ENCODE assay signal across 27 mouse cellular contexts in the genomic region with DNA sequence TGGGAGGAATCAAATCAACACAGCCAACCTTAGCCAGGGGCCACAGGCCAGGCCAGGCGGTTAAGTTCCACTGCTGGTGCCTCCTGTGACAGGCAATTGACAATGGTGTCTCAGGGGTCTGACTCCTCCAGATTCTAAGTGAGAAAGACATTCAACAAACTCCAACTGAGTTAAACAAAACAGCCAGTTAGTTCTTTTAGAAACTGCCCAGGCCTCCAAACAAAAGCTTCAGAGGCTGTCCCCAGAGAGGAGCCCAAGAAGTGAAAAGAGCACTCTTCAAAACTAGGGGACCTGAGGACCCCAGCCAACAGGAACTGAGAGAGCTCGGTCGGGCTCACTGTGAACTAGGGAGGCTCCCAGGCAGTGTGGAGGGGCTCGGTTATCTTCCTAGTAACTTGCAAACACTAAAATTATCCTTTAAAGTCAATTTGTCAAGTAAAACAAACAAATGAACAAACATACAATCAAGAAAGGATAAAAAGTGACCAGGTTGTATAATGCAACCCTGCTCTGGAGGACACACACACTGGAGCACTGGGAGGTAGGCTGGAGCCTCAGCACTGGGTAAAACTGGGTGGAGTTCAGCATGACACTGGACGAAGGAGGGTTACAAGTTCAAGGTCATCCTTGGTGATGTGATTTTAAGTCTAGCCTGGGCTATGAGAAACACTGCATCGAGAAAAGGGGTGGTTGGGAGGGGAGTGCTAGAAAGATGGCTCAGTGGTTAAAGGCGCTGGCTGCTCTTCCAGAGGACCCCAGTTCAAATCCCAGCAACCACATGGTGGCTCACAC. TPM values are rescaled to one million over a fixed set of nuclear protein-coding genes. Genes with fewer than 3 reads are reported as not detected.
A peak's percentile ranks its signal among the peaks of the same experiment; 100 is the strongest.
DNase-seq lines count a peak whose midpoint lies in the region; ATAC-seq and TF ChIP-seq lines count a peak whose summit lies in the region.
"Had no signal": no experiment of that assay in that cellular context is flagged by ENCODE, and none has a peak within 500 bp of the region (broad histone marks: within the 10 kb centered on the region; RNA-seq: fewer than 3 reads in every experiment).

No protein-coding gene starts in this region.

- H3K9me3 ChIP-seq in hindbrain, embryonic 10.5 days = no peaks in the 10 kb centered on the region
- no peaks in the 10 kb centered on the region for H3K9me3 ChIP-seq in hindbrain, embryonic 14.5 days (ENCODE audit: control insufficient read depth, low read length)
- H3K9me3 ChIP-seq in stomach, embryonic 16.5 days (replicated peaks; ENCODE audit: control insufficient read depth, low read length) = no peaks in the 10 kb centered on the region
- H3K9me3 ChIP-seq in stomach, postnatal 0 days (ENCODE audit: control insufficient read depth, low read length) = no peaks in the 10 kb centered on the region
- no peaks in the 10 kb centered on the region for H3K9me3 ChIP-seq in neural tube, embryonic 15.5 days (replicated peaks)
- H3K9me3 ChIP-seq: forebrain, embryonic 12.5 days; heart, embryonic 13.5 days; limb, embryonic 12.5 days; liver, embryonic 15.5 days had no signal

- no peak for ATAC-seq in hindbrain, embryonic 14.5 days (ENCODE audit: low FRiP score)
- ATAC-seq in stomach, embryonic 16.5 days (ENCODE audit: insufficient read depth, low FRiP score) = peak; percentile 23; the same call in 1 of the 2 replicates
- ATAC-seq in stomach, postnatal 0 days (ENCODE audit: low FRiP score, low TSS enrichment) = no peak
- ATAC-seq in neural tube, embryonic 15.5 days (ENCODE audit: low FRiP score) = no peak
- ATAC-seq: Patski had no signal

- H3K4me1 ChIP-seq in hindbrain, embryonic 10.5 days (replicated peaks) = peaks cover 45% of the 10 kb centered on the region
- H3K4me1 ChIP-seq in hindbrain, embryonic 14.5 days (replicated peaks; ENCODE audit: control insufficient read depth, insufficient read depth, low read length) = peaks cover 32% of the 10 kb centered on the region; the same call in 1 of the 2 replicates
- peaks cover 18% of the 10 kb centered on the region for H3K4me1 ChIP-seq in stomach, embryonic 16.5 days (ENCODE audit: control insufficient read depth, insufficient read depth, low read length)
- H3K4me1 ChIP-seq in stomach, postnatal 0 days (replicated peaks; ENCODE audit: control insufficient read depth, insufficient read depth) = 0 out of 2 replicates have a peak, but pooled peaks cover 4% of the 10 kb centered on the region
- H3K4me1 ChIP-seq in neural tube, embryonic 15.5 days = peaks cover 40% of the 10 kb centered on the region

- H3K36me3 ChIP-seq in hindbrain, embryonic 10.5 days = no peaks in the 10 kb centered on the region
- H3K36me3 ChIP-seq in hindbrain, embryonic 14.5 days (replicated peaks; ENCODE audit: control insufficient read depth, insufficient read depth) = no peaks in the 10 kb centered on the region
- H3K36me3 ChIP-seq in stomach, embryonic 16.5 days (ENCODE audit: control insufficient read depth, insufficient read depth, low read length) = no peaks in the 10 kb centered on the region
- no peaks in the 10 kb centered on the region for H3K36me3 ChIP-seq in stomach, postnatal 0 days (ENCODE audit: control insufficient read depth, insufficient read depth, low read length)
- no peaks in the 10 kb centered on the region for H3K36me3 ChIP-seq in neural tube, embryonic 15.5 days
- H3K36me3 ChIP-seq: forebrain, embryonic 12.5 days; heart, embryonic 13.5 days; limb, embryonic 12.5 days; liver, embryonic 15.5 days had no signal

- 0 out of 2 replicates have a peak overlapping the region, but pooled peaks have one; percentile 40 for H3K27ac ChIP-seq in hindbrain, embryonic 10.5 days
- no peak overlapping the region for H3K27ac ChIP-seq in hindbrain, embryonic 14.5 days
- H3K27ac ChIP-seq in left cerebral cortex, adult 2 months = peak overlapping the region; percentile 28
- 0 out of 2 replicates have a peak overlapping the region, but pooled peaks have one; percentile 14 for H3K27ac ChIP-seq in stomach, embryonic 16.5 days (ENCODE audit: low read length)
- H3K27ac ChIP-seq in stomach, postnatal 0 days (replicated peaks) = no peak overlapping the region
- H3K27ac ChIP-seq in neural tube, embryonic 15.5 days (replicated peaks) = peak overlapping the region; percentile 9; the same call in 1 of the 2 replicates
- H3K27ac ChIP-seq: forebrain, embryonic 12.5 days; heart, embryonic 13.5 days; limb, embryonic 12.5 days; liver, embryonic 15.5 days had no signal

- 49% methylated on average over 7 of the region's 7 CpGs for WGBS in hindbrain, embryonic 10.5 days
- 43% methylated on average over 7 of the region's 7 CpGs for WGBS in hindbrain, embryonic 14.5 days
- WGBS in stomach, embryonic 16.5 days = 63% methylated on average over 7 of the region's 7 CpGs
- WGBS in stomach, postnatal 0 days = 66% methylated on average over 7 of the region's 7 CpGs
- WGBS in neural tube, embryonic 15.5 days = 37% methylated on average over 7 of the region's 7 CpGs

- no peak overlapping the region for H3K9ac ChIP-seq in hindbrain, embryonic 14.5 days
- H3K9ac ChIP-seq in stomach, embryonic 16.5 days (ENCODE audit: low read length) = no peak overlapping the region
- H3K9ac ChIP-seq in stomach, postnatal 0 days (ENCODE audit: low read length) = no peak overlapping the region
- no peak overlapping the region for H3K9ac ChIP-seq in neural tube, embryonic 15.5 days (replicated peaks)
- H3K9ac ChIP-seq: forebrain, embryonic 12.5 days; heart, embryonic 13.5 days; limb, embryonic 12.5 days; liver, embryonic 15.5 days; lung, embryonic 14.5 days had no signal

- H3K4me3 ChIP-seq in hindbrain, embryonic 10.5 days = no peak overlapping the region
- H3K4me3 ChIP-seq in hindbrain, embryonic 14.5 days (replicated peaks; ENCODE audit: low read length) = no peak overlapping the region
- no peak overlapping the region for H3K4me3 ChIP-seq in left cerebral cortex, adult 2 months
- no peak overlapping the region for H3K4me3 ChIP-seq in stomach, embryonic 16.5 days (replicated peaks; ENCODE audit: low read length)
- H3K4me3 ChIP-seq in stomach, postnatal 0 days (ENCODE audit: low read depth, low read length) = no peak overlapping the region
- H3K4me3 ChIP-seq in neural tube, embryonic 15.5 days (replicated peaks) = no peak overlapping the region
- H3K4me3 ChIP-seq: erythroblast, embryonic 14.5 days; forebrain, embryonic 12.5 days; heart, embryonic 13.5 days; limb, embryonic 12.5 days; liver, embryonic 15.5 days had no signal

- intact Hi-C loops in left cerebral cortex, adult 2 months (cut with DNase I) = no loop called here

- no peak for TF ChIP-seq EP300 in stomach, postnatal 0 days (optimal IDR thresholded peaks at IDR 0.05)

- TF ChIP-seq CTCF in left cerebral cortex, adult 2 months (IDR thresholded peaks at IDR 0.05) = no peak
- TF ChIP-seq CTCF in stomach, postnatal 0 days (IDR thresholded peaks at IDR 0.05; ENCODE audit: low read depth) = no peak

- H3K4me2 ChIP-seq in hindbrain, embryonic 14.5 days (replicated peaks) = no peak overlapping the region
- no peak overlapping the region for H3K4me2 ChIP-seq in stomach, embryonic 16.5 days (ENCODE audit: low read depth, low read length)
- no peak overlapping the region for H3K4me2 ChIP-seq in stomach, postnatal 0 days (replicated peaks; ENCODE audit: low read depth)
- H3K4me2 ChIP-seq in neural tube, embryonic 15.5 days = no peak overlapping the region
- H3K4me2 ChIP-seq: forebrain, embryonic 12.5 days; heart, embryonic 13.5 days; limb, embryonic 12.5 days; liver, embryonic 15.5 days; lung, embryonic 14.5 days had no signal

- DNase-seq in hindbrain, embryonic 10.5 days (ENCODE audit: low spot score) = no peak
- DNase-seq in hindbrain, embryonic 14.5 days (ENCODE audit: low spot score) = no peak
- no peak for DNase-seq in left cerebral cortex, adult 2 months (ENCODE audit: extremely low spot score in 1 of 2, low spot score in 2 of 2)
- no peak for DNase-seq in left cerebral cortex, adult 9 months (ENCODE audit: low spot score in 2 of 2)
- DNase-seq in stomach, postnatal 0 days (ENCODE audit: low spot score) = no peak
- DNase-seq in urinary bladder, postnatal 4 days (ENCODE audit: low spot score in 2 of 2) = no peak
- DNase-seq: adrenal gland, postnatal 25 days; cerebellum, adult 2 months; cerebellum, postnatal 14 days; gastrocnemius, postnatal 36 days; heart, adult 18-20 months; heart, postnatal 10 days; kidney, adult 2 months; kidney, postnatal 4 days; layer of hippocampus, adult 9-11 months; lung, embryonic 14.5 days; lung, postnatal 14 days; right cerebral cortex, postnatal 4 days; thymus, postnatal 4 days had no signal

- no peaks in the 10 kb centered on the region for H3K27me3 ChIP-seq in hindbrain, embryonic 10.5 days (ENCODE audit: insufficient read depth, poor library complexity, severe bottlenecking)
- H3K27me3 ChIP-seq in hindbrain, embryonic 14.5 days (ENCODE audit: control insufficient read depth, insufficient read depth, low read length) = no peaks in the 10 kb centered on the region
- no peaks in the 10 kb centered on the region for H3K27me3 ChIP-seq in stomach, embryonic 16.5 days (ENCODE audit: control insufficient read depth, insufficient read depth, low read length)
- H3K27me3 ChIP-seq in stomach, postnatal 0 days (ENCODE audit: control insufficient read depth, insufficient read depth, low read length) = no peaks in the 10 kb centered on the region
- no peaks in the 10 kb centered on the region for H3K27me3 ChIP-seq in neural tube, embryonic 15.5 days (replicated peaks)
- H3K27me3 ChIP-seq: forebrain, embryonic 12.5 days; heart, embryonic 13.5 days; limb, embryonic 12.5 days; liver, embryonic 15.5 days; Patski had no signal

RNA-seq across cellular contexts. Expression of a gene that starts 52.9 kb away (rescaled TPM):
- 14.7 and 17.5 TPM in 2 replicates for polyA plus RNA-seq in hindbrain, embryonic 10.5 days (2016; fragmentation: Nextera tagmentation; extraction: Ambion mirVana)
- polyA plus RNA-seq in hindbrain, embryonic 14.5 days (2014; fragmentation: Nextera tagmentation; extraction: Ambion mirVana) = 43.6 and 44.0 TPM in 2 replicates
- total RNA-seq in left cerebral cortex, adult 2 months (2021) = 10 to 100 TPM; 35.2 to 40.7 TPM
- 7.0 and 7.7 TPM in 2 replicates for polyA plus RNA-seq in stomach, embryonic 16.5 days (2015; fragmentation: Nextera tagmentation; extraction: Ambion mirVana)
- 11.2 and 11.6 TPM in 2 replicates for polyA plus RNA-seq in stomach, postnatal 0 days (2015; fragmentation: Nextera tagmentation; extraction: Ambion mirVana)
- 22.4 and 23.7 TPM in 2 replicates for polyA plus RNA-seq in neural tube, embryonic 15.5 days (2015; fragmentation: Nextera tagmentation; extraction: Ambion mirVana)

Comparison
In these comparisons a context has a peak if more than half of its experiments do, and no peak if none do; other contexts are left out.
1. H3K27ac ChIP-seq: peak in hindbrain, embryonic 10.5 days (single experiment), left cerebral cortex, adult 2 months (single experiment), stomach, embryonic 16.5 days (single experiment) and neural tube, embryonic 15.5 days (single experiment); none in hindbrain, embryonic 14.5 days (single experiment) and stomach, postnatal 0 days (single experiment).